Mouse (Mus musculus): Measurements from ENCODE around the gene Tcstv1.
"Not testable (repeated sequence)": the region's sequence is repeated elsewhere in the genome, so short reads cannot be mapped to it uniquely, and the experiment has no call there.

DNA sequence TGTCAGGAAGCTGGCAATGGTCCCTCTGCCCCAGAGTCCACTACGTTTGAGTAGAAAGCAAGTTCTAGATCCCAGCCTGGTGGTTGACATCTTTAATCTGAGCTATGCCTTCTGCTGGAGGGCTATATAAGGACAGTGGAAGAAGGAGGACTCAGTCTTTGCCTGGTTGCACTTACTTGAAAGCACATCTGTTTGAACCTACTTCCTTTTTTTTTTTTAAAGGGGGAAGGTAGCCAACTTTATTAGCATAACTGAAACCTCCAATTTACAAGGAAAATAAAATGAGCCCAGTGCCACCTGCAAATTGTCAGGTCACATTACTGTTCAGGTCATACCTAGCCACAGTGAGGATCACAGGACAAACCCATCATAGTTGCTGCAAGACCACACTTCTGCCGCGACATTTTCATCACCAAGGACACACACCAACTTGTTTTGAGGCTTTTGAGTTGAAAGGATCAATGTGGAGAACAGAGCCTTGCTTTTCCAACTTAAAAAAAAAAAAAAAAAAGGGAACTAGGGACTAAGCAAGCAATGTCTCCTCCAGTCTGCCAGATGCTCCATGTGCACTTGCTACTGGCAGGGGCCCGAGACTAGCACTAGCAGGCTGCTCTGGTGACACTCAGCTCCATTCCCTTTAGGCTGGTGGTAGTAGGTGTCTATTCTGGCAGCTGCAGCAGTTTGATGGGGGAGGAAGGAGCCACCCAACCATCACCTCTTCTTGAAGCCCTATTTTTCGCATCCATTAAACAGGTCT lies 22.6 kb upstream of the Tcstv1 start:
- not testable (repeated sequence) for TF ChIP-seq CTCF, POLR2A (IDR thresholded peaks at IDR 0.05; ENCODE audit: extremely low read depth, insufficient read depth, low read length)

All from cortical plate, adult 2 months (tissue).